Mouse (Mus musculus) kidney, postnatal 25 days (tissue): ENCODE measurements at regions not wholly inside any gene's neighbourhood (a gene's known extent, or its start where the extent isn't known, plus 50 kb on each side); places are given as distances from the start of the nearest gene placed in this dataset.

Experiments
- DNase-seq, 2 experiments: peaks; one replicate each; pipeline ENCODE4 v3.0.0; 2021; ENCODE audit warnings: mixed read lengths in 2 of 2

- DNase-seq: no peak
Observed at GRCm38 (mm10) chr2:161470844-161471243, 362.0 kb upstream of the Chd6 start.

- DNase-seq: no peak
Observed at GRCm38 (mm10) chr2:161470025-161470424, 361.1 kb upstream of the Chd6 start.

DNA sequence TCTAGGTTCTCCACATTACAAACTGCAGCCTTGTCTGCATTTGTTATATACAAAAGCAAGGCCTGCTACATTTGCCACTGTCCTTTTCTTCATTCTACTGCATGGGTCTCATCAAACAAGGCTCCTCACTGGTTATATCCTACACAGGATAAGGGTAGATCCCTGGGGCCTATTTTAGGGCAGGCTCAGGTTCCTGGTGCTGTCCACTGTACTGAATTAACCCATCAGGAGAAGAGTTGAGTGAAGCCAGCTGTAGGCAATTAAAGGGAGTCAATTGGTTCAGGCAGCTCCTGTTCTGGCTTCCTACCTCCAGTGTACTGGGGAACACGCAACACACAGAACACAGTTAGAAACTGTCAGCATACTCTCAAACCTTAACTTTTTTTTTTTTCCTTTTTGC is 358.2 kb upstream of the Chd6 start:
- no peak for DNase-seq

DNA sequence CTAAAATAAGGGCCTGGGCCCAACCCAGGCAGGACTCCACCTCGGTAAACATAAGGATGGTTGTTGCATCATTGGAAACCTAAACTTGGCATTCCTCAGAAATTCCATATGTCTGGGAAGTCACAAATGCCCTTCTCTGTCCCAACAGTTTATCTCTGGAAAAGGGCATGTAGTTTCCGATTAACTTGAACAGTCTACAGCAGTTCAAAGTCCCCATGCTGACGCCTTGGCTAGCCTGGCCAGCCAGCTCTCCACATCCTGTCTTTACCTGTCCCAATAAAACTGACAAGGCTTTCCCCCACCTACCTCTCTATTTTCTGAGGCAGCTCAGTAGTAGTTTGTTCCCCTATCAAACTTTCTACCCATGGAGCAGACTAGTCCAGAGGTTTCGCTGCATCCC is 351.7 kb upstream of the Chd6 start:
- DNase-seq: no peak

GRCm38 (mm10) chr2:161454466-161454865 is 345.6 kb upstream of the Chd6 start:
- DNase-seq: no peak

- no peak for DNase-seq
Observed at GRCm38 (mm10) chr2:161433816-161434215, 324.9 kb upstream of the Chd6 start.

- no peak for DNase-seq
Observed at GRCm38 (mm10) chr2:161429294-161429693, 320.4 kb upstream of the Chd6 start.

- DNase-seq: peak in 1 of 2 experiments; percentile 30
Observed at GRCm38 (mm10) chr2:161425587-161425986, 316.7 kb upstream of the Chd6 start.

- no peak for DNase-seq
Observed at GRCm38 (mm10) chr2:161418062-161418461, 309.2 kb upstream of the Chd6 start.

DNA sequence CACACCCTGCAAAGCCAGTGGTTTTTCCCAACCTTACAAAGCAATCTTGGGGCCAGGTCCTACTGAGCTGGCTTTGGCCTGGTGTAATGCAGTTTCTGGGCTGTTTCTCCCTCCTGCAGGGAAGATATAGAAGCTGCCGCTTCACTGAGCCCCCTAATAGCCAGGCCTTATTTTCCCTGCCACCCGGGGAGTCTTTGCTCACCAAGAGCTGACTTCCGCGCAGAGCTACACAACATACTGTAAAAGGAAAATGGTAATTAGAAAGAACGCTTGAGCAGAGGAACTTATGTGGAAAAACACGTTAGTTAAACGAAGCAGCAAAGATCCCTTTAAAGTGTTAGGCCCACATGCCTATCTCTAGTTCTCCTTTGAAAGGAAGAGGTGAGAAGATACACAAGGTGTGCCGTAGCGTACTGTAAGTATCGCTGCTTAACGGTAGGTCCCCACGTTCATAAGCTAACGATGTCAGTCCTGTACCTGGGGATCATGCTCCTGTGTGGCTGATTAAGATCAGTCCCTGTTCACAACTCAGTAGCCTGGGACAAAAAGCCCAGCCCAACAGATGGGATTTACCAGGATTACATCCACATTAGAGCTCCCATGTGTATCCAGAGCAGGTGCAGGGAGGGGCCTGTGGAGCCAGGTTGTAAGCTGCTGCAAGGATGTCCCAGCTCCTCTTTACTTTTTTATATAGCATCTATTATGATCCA is 307.5 kb upstream of the Chd6 start:
- no peak for DNase-seq

GRCm38 (mm10) chr2:161408306-161408705 is 299.4 kb upstream of the Chd6 start:
- DNase-seq: no peak

DNA sequence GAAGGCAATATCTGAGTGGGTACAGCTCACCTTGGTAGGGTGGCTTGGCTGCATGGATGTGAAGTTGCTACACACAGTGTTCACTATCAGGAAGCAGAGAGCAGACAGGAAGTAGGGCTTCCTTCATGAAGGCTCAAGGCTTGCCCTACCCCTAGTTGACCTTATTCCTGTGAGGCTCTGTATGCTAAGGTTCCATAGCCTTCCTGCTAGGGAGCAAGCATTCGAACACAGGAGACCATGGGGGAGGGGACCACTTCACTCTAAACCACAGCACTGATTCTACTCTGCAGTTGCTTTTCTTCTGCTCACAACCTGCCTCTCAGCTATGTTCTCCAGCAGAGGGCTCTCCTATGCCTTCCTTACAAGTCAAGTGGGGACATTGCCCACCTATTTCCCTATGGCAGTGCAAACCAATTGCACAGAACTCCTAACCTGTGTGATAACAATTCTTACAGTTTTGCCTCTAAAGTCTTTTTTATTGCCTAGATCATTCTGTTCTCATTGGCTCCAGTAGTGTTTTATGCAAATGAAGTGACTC is 297.0 kb upstream of the Chd6 start:
- no peak for DNase-seq

DNA sequence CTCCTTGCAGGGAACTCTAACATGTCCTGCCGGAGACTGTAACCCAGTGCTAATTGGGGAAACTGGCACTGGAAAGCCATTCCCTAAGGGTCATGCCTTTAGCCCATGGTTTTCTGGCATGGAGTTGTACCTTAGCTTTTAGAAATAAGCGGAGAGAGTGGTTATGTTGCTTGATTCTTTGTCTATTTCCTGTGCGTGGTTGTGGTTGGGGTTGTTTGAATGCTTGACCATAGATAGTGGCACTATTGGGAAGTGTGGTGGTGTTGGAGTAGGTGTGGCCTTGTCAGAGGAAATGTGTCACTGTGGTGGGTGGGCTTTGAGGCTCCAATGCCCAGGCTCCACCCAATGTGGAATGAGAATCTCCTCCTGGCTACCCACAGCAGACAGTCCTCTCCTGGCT is 289.2 kb upstream of the Chd6 start:
- no peak for DNase-seq

- no peak for DNase-seq
Observed at GRCm38 (mm10) chr2:161390954-161391690, 282.2 kb upstream of the Chd6 start.

- DNase-seq: no peak
Observed at GRCm38 (mm10) chr2:161389318-161389835, 280.5 kb upstream of the Chd6 start.

GRCm38 (mm10) chr2:161387054-161387453 is 278.2 kb upstream of the Chd6 start:
- DNase-seq: no peak

DNA sequence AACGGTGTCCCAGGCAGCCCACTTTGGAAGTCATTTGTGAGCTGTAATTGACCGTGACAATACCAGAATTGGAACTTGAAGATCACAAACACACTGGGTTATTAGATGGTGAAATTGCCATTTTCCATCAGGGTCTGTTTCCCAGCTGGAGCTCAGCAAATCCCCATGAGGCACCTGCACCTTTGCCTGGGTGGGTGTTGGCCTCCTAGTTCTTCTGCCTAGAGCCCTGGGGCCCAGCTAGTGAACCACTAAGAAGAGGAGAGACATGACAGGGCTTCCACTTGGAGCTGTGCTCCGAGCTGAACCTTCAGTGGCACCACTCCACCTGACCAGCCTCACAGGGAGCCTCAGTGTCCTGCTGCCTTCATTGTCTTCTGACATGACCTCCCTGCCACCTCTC is 273.5 kb upstream of the Chd6 start:
- no peak for DNase-seq

DNA sequence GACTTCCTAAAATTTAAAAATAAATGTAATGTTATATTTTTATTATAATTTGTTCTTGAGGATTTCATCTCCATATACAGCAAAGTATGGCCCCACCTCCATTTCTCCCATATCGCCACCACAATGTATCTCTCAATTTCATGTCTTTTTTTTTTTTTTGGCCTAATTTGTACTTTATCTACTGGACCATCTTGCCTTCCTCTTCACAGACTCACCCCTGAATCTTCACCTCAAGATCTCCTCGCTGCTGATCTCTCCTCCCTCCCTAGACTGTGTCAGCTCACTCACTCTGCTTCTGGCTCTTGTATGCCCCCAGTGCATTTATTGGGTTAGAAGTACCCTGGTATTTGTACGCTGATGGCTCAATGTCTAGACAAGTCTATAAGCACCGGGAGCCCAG is 269.4 kb upstream of the Chd6 start:
- no peak for DNase-seq

- DNase-seq: no peak
Observed at GRCm38 (mm10) chr2:161362325-161362724, 253.4 kb upstream of the Chd6 start.

DNA sequence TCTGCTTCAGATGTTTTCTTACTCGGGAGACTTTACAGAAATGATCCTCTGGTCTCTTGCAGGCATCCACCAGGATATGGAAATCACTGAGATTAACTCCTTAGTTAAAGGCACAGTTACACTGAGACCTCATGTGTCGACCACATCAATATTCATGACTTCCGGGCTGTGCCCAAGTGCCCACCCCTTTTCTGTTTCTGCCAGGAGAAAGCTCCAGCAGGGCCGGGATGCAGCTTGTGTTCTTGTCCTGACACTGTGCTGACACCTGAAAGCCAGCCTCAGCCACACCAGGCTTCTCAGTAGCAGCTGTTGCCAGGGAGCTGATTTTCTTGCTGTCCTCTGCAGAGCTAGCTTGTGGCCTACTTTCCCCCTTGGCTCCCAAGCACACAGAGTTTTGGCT is 240.2 kb upstream of the Chd6 start:
- DNase-seq: no peak

- DNase-seq: no peak
Observed at GRCm38 (mm10) chr2:161344018-161344417, 235.1 kb upstream of the Chd6 start.

GRCm38 (mm10) chr2:161342648-161343047 is 233.8 kb upstream of the Chd6 start:
- DNase-seq: no peak

GRCm38 (mm10) chr2:161341368-161341891 is 232.6 kb upstream of the Chd6 start:
- peak; percentile 21 to 46 for DNase-seq

DNA sequence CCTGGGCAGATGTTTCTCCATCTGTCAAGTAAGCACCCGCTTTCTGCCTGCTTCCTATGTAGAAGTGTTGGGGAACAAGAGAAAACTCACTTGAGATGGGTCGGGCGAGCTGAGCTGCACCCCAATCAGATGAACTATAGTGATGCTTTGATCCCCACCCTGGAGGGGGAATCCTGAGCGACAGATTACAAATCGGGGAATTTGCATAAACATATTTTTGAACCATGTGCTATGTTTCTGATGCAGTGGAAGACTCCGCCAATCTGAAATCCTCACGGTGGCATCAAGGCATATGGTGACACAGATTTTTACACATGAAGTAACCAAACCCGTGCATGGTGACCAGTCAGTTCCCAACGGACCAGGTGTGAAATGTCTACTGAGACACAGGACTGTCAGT is 231.4 kb upstream of the Chd6 start:
- DNase-seq: no peak
